Mouse (Mus musculus) NIH3T3 (cell line): Measurements from ENCODE around the gene Arpp21.

Experiments
- DNase-seq: peaks from one replicate; pipeline ENCODE4 v3.0.0-alpha.2; 2012; ENCODE audit warnings: low read depth

The Arpp21 gene

DNA sequence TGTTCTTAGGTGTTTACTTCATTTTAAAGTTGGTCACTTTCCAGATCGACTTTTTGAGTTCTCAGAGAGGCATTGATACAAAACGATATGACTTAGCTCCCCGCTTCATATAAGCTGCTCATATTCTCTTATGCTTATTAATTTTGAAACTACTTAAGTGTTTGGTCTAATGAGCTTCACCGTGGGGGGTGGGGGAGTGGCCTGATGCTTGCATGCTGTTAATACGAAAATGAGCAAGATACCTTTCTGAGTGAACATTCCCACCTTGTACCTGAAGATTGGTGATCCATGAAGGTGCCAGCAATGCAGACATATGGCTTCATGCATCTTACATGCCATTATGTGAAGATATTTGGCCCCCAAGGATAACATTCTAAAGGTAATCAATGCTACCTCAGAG, 4.4 kb downstream of the Arpp21 start:
- no peak for DNase-seq

DNA sequence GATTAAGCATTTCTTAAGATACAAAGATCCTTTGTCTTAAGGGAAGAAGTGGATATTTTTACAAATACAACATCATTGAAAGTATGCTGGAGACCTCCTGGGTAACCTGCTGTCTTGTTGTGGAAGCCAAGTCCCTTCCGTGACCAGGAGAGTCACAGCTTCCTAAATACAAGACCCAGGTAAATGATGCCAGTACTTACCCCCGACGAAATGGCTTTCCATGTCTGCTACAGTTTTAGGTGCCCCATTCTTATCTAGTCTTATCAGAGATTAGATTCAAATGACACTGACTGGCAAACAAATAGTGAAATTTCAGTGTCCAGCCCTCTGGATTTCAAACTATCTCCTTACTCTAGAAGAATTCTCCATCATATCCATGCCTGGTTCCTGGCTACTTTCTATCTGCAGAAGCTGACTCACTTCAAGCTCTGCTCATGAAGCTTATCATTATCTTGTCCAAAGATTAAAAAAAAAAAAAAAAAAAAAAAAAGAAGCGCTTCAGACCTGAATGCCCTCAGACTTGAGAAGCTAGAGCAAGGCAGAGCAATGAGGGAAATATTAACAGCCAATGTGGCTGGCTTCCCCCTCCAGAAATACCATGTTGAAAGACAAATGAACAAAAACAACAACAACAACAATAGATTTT, 4.9 kb downstream of the Arpp21 start:
- no peak for DNase-seq

DNA sequence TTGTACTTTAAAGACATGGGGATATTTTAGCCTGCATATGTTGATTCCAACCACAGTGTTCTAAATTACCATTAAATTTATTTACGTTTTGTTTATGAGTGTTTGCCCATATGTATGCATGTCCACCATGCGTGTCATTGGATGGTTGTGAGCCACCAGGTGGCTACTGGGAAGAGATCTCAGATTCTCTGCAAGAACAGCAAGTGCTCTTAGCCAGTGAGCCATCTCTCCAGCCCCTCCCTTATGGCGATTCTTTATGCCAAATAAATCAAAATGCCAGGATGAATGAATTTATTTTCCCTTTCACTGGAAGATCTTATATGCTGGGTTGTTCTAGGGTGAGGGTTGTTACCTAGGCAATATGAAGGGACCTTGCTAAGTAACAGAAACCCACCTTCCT, 7.3 kb downstream of the Arpp21 start:
- DNase-seq = no peak

DNA sequence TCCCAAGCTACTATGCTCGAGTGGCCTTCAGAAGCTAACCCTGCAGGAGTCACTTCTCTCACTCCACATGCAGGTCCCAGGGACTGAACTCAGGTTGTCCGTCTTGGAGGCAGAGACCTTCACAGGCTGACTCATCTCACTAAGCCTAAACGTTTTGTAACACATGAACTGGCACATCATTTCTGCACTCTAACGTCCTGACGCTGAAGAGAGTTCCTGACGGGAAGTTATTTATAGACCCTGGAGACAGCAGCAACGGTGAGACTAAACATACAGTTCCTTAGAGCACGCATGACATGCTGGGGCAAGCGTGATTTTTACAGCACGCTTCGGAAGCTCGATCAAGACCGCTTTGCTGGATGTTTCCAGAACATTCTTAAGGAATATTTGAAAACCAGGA, 8.6 kb downstream of the Arpp21 start:
- no peak for DNase-seq

DNA sequence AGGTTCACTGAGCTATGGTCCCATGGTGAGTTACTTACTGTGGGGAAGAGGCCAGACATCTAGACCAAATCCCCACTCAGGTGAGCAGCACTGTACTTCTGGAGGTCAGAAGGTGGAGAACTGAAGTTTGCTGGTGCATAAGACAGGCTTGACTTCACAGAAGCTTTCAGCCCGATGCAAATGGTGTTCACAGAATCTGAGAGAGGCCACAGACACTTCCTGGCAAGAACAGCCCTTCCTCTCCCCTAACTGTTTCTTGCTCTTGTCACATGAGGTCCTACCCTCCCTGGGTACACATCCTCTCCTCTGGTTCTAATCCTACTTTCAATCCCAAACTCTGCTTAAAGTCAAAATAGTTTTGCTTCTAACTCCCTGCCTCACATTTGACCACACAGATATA, 9.2 kb downstream of the Arpp21 start:
- no peak for DNase-seq

DNA sequence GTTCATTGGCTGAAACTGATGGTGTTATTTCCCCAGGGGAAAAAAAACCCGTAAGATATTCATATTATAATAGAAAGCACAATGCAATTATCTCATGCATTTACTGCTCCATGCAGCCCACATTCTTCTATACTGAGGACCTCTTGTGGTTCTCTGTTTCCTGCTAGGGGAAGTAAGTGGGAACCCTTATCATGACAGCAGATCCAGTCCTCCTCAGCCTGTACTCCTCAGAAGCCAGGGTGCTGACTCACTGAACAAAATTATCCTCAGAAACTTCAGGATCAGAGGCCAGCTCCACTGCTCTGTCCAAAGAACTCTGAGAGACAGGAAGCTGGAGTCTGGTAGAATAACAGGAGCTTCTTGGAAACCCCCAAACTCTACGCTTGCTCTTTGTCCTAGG, 10.7 kb downstream of the Arpp21 start:
- DNase-seq = no peak

DNA sequence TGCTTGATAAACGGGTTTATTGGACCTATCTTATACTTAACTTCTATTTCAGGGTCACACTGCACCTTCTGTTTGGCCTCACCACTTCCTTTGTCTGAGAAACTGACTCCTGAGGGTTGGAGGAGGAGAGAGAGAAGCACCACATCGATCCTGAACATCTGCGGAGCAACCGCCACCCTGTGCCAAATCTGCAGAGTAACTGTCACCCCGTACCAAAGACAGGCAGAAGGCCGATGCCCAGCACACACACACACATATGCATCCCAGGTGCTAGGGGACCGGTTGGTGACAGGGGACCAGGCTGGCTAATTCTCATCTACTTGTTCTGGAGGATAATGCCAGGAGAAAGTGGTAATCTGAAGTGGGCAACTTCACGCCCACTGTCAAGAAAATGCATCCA, 16.4 kb downstream of the Arpp21 start:
- DNase-seq = no peak

DNA sequence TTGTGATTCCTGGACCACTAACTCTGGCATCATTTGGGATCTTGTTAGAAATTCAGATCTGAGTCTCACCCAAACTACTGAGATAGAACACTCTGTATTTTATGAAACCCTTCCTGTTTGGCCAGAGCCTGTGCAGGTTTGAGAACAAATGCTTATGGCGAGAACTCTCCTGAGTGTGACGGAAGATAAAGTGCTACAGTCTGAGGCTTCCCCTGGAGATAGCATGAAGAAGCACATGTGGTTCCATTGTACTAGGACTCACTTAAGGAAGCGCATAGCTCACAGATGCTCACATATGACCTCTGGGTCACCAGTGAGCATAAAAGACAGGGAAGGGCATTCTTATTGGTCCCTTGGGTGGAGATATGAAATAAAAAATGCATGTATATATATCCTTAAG, 17.5 kb downstream of the Arpp21 start:
- DNase-seq = no peak

DNA sequence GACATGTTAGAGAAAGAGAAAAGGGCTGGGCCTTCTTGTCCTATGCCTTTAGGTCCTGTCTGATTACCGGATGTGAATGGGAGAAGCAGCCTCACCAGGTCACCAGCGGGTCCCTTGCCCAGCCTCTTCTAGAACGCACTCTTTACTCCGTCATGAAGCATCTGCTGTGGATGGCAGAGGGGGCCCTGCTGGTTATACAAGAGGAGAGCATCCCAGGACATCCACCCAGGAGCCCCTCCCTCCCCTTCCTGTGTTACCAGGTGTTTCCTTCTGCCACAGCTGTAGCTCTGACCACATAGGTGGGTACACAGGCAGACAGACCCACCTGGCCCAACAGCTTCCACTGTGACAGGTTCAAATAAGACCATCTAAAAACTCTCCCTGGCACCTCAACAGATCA, 18.6 kb downstream of the Arpp21 start:
- no peak for DNase-seq

DNA sequence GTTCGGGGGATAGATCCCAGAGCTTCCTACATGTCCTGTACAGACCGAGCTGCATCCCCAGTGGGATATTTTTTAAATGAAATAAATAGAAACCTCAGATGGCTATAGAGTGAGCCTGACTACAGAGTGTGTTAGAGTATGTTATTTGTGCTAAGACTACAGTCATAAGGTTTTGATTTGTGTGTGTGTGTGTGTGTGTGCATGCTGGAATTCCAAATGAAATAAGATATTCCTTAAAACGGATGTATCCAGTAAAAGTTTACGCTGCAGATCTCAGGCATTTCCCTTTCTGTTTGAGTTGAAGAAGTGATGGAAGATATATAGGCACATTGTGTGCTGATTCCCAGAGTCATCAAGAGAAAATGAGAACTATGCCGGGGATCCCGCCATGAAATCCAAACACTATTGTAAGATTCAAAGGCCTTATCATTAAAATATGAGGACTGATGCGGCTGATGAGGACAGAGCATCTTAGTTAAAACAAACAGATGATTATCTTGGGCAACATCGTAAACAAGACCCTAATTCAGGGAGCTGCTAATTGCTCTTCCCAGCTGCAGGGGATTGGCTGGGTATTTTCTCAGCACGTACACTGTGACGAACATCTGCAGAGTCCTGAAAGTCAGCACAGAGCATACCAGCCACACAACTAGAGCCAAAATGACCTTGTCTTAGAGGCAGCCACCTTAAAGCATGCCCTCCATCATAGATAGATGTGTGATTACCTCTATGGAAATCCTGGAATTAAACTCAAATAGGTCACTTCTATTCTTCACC, 20.5 kb downstream of the Arpp21 start:
- DNase-seq = no peak

DNA sequence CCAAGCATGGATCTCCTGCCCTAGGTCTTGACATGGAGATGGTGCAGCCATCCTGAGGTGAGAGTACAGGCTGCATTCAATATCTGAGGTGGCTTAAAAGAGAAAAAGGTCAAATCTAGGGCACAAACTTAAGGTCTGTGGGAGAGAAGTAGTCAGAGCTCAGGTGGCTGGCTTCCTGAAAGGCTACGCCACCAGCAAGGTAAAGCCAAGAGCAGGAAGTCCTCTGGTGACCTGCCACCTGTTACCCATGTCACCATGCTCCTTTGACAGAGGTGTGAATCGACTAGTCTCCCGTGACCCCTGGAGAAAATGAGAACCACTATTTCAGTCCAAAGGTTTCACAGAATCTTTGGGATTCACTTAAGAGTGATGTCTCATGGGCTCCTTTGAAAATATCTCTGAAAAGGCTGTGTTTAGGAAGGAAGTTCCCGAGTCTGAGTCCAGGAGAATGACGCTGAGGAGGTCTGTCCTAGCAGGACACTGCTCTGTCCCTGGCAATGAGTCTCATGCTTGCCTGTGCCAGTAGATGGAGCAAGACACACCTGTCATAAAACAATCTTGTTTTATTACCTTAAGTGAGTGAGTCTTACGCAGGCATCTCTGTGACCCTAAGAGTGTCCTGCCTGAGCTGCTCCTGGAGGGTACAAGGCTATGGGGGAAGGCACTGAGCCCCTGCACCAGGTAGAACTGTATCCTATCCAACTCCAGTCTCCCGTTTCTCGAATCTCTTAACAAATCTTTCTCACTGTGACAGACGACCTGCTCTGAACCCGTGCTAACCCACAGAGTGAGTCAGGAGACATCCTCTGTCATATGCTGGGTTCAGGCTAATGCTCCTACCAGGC, 22.1 kb downstream of the Arpp21 start:
- DNase-seq = no peak

DNA sequence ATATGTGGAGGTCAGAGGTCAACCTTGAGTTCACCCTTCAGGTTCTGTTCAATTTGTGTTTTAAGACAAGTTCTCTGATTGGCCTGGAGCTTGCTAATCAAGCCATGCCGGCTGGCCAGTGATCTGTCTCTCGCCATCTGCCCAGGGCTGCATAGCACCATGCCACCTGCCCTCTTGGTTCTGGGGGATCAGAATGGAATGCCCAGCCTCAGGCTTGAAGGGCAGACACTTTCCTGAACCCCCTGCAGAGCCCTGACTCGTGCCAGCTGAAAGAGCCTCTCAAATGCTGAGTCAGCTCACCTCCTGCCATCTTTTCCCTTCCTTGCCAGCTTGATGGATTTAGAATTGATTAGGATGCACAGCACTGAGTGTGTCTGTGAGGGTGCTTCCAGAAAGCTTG, 25.9 kb downstream of the Arpp21 start:
- no peak for DNase-seq

DNA sequence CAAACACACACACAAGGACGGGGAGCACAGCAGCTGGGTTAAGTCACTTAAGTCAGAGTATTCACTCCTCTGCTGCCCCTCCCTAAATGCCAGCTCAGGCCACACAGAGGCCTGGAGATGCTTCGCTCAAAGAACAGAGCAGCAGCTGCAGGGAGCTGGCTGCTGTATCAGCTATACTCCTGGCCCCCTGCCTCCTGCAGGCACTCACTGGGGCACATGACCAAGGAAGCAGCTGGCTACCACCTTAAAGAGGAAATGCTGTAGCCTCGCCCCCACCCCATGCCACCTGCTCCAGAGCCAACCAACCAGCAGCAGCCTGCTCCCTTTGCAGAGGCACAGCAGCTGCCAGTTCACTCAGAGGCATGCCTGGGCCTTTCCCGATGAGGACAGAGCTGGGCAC, 28.0 kb downstream of the Arpp21 start:
- DNase-seq = no peak

DNA sequence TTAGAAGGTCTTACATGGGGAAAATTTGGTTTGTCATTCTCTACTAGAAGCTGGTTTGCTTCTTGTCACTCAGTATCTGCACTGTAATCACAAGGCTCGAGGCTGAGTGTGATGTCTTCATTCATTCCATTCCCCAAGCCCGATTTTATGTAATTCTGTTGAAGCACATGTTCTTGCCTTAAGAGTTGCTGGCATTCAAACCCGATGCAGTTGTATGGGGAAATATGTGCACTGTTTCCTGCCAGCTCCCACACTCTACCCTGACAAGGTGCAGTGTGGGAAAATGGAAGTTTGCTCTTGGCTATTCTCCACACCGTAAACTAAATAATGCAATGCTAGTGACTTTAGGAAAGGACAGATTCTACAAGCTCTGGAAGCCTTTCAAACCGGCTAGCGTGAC, 37.4 kb downstream of the Arpp21 start:
- no peak for DNase-seq

DNA sequence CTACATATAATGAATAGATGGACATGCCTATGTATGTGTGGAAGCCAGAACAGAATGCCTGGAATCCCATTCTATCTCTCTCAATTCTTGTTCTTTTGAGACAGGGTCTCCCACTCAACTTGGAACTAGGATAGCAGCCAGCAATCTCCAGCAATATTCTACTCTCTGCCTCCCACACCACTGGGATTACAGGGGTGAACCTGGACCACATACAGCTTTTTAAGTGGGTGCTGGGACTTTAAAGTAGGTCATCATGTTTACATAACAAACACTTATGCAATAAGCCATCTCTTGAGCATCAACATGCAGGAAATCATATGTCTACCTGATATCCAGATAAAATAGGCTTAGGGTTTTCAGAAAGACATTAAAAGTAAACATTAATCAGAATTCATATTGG, 41.7 kb downstream of the Arpp21 start:
- no peak for DNase-seq

DNA sequence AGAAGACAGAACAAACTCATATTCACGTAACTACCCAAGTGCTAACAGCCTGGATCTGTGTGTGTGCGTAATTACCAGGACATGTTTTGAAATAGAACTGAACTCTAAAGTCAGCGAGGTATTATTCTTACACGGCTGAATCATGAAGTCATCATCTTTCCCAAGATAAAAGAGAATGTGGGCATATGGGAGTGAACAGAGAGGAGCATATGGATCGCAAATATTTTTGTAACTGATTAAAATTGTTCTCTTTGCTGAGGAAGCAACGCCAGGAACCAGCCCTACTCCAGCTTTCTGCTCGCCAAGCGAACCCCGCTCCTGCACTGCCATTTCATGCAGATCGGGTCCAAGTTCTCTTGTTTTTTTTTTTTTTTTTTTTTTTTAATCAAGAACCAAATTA, 46.3 kb downstream of the Arpp21 start:
- DNase-seq = no peak

DNA sequence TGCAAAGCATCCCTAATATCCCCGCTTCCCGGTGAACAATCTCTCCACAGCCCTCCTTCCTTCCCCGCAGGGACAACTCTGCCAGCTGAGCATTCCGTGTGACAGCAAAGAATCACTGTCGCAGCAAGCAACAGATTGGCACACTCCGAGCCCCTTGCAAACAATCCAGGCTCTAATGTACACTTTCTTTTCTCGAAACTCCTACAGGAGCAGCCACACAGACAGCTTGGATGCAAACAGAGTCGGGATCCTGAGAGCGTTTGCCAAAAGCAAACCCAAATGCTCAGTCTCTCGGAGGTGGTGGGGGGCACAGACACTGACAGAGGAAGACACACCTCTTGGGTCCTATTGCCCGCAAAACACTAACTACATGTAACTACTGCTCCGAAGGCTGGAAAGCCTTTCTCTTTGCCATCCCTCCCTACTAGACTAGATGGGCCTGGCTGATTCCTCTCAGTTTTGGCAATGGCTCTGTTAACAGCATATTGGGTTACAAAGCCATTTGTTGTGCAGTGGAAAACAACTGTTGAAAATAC, 47.3 kb downstream of the Arpp21 start:
- DNase-seq = no peak

DNA sequence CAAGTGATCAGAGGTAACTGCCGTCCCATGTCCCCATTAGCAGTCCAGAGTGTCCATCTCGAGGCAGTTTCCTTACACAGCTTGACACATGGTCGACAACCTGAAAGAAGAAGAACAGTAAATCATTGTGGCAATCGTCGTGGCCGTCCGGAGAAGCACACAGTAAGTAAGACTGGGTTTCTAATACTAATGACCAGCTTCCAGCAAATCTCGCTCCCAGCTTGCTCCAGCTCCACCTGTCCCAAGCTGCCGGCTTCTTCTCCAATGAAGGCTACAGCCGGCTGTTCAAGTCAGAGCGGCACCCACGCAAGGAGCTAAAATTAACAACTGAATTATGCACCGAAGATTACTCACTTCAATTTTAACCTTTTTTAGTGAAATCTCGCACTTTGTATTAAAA, 48.1 kb downstream of the Arpp21 start:
- DNase-seq = no peak

DNA sequence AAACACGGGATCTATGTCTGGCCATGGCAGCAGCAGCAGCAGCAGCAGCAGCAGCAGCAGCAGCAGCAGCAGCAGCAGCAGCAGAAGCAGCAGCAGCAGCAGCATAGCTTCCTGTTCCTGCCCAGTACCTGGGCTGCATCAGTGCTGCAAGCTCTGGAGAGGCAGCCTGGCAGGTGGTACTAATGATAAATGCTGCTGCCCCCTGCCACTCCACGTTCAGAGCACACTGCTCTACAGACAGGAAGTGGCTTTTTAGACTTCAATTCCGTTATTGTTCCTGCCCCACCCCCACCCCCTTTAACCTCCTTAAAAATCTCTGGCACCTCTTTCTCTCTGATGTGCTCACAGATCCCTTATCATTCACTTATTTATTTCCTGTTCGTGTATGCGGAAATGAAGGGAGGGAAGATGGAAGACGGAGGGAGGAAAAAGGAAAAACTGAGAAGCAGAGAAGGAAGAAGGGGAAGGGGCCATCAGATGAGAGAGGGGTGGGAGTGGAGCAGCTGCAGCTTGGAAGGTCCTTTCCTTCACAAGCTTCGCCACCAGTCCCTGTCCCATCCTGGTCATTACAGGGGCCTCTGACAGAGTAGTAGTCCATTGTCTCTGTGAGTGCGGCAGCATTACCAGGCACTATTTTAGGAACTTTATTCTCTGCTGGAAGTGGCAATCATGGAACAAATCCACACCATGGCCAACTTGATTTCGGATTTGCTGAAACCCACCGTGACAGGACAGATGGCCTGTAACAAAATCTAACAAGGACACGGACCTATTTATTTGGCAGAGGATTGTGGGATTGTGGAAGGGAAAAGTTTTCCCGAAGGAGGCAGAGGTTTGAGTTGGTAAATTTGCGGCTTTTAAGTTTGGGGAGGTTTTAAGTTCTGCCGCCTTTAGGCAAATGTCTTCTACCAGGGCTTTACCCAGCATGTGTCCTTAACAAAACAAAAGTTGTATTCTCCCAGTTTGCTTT, 49.1 kb downstream of the Arpp21 start:
- no peak for DNase-seq

DNA sequence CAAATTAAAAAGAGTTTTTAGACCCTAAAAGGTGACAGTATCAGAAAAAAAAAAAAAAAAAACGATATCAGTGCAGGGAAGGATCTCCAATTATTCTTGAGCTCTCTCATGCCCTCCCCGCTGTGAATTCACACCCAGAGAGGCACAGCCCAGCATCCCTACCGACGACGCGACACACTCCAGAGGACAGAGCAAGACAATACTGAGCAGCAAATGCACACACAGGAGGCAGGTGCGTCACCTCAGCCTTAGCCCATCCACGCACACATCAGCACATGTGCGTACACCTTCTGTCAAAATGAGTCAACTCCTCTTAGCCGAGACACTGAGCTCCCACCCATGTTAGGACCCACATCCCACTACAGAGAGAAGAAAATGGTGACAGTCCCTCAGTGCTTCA, 50.0 kb downstream of the Arpp21 start:
- DNase-seq = no peak

DNA sequence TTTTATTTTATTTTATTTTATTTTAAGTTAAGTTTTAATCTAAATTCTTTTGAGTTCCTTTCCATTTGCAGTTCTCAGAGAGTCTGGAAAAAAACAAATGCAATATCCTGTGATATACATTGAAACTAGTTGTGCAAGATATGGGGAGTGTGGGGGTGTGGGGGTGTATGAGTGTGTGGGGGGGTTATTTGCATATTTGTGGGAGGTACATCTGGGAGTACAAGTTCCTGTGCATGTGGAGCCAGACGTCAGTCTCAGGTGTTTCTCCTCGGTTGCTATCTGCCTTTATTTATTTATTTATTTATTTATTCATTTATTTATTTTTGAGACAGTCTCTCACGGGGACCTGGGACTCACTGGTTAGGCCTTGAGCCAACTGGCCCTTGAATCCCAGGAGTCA, 53.0 kb downstream of the Arpp21 start:
- DNase-seq = no peak

DNA sequence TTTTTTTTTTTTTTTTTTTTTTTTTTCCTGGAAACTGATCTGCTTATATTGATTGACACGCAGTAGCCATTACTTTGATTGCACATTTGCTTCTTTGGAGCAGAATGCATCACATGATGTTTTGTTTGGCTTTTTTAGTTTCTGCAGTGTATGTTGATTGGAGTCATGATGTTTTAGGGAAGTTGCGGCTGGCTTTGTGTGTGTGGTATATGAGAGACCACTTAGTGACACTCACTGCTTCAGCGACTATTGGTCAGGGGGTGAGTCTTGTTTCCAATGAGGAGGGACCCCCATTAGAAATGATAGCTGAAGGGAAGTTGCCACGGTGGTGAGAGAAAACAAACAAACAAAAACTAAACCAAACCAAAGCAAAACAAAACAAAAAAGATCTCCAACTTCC, 55.7 kb downstream of the Arpp21 start:
- no peak for DNase-seq
